Mouse (Mus musculus): ENCODE measurements around the gene Btrc.

- no peak for TF ChIP-seq CTCF (IDR thresholded peaks at IDR 0.05; ENCODE audit: control insufficient read depth, insufficient read depth, insufficient read length)
- no peak for TF ChIP-seq MAX (IDR thresholded peaks at IDR 0.05)
- TF ChIP-seq CEBPB (IDR thresholded peaks at IDR 0.05; ENCODE audit: low read depth) = no peak
- no peak for TF ChIP-seq USF1 (IDR thresholded peaks at IDR 0.05; ENCODE audit: low read depth)
Observed at GRCm38 (mm10) chr19:45530200-45530995, 166.9 kb downstream of the Btrc start.

Data from C2C12 (cell line).